Mouse (Mus musculus) cortical plate, adult 2 months (tissue): ENCODE results near the gene B3gnt4.

Experiments
- CTCF ChIP-seq: fragments of 200-500 bp; IDR thresholded peaks from 2 replicates; pipeline ENCODE4 v1.5.1; 2011; ENCODE audit warnings: mild to moderate bottlenecking, control low read depth, low read length; ENCODE audit not compliant: insufficient read depth; ENCODE audit errors: extremely low read depth
- POLR2A ChIP-seq: fragments of 200-500 bp; IDR thresholded peaks from 2 replicates; pipeline ENCODE4 v1.6.1; 2011; ENCODE audit warnings: mild to moderate bottlenecking, low read length, control low read depth; ENCODE audit not compliant: insufficient read depth; ENCODE audit errors: extremely low read depth

DNA sequence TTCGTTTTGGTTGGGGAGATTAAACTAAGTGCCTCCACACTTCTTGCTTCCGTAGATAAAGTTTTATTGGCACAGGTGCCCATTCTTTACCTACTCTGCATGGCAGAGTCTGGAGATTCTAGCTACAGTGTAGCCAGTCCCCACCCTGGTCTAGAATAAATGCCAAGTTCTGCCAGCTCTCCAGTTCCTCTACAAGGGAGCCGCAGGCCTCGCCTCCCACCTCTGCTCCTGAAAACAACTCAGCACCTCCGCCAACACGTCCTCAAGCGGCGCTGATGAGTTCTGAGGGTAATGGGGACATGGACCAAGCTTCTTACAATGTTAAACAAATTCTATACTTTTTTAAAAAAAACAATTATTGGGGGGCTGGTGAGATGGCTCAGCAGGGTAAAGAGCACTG lies 49.3 kb downstream of the B3gnt4 start:
- no peak for TF ChIP-seq CTCF
- no peak for TF ChIP-seq POLR2A
